Mouse (Mus musculus) lung, postnatal 25 days (tissue): ENCODE data around the gene Sh3glb2.

Experiments
- DNase-seq: peaks from one replicate; pipeline ENCODE4 v3.0.0; 2022; ENCODE audit warnings: low spot score

Gene Sh3glb2

DNA sequence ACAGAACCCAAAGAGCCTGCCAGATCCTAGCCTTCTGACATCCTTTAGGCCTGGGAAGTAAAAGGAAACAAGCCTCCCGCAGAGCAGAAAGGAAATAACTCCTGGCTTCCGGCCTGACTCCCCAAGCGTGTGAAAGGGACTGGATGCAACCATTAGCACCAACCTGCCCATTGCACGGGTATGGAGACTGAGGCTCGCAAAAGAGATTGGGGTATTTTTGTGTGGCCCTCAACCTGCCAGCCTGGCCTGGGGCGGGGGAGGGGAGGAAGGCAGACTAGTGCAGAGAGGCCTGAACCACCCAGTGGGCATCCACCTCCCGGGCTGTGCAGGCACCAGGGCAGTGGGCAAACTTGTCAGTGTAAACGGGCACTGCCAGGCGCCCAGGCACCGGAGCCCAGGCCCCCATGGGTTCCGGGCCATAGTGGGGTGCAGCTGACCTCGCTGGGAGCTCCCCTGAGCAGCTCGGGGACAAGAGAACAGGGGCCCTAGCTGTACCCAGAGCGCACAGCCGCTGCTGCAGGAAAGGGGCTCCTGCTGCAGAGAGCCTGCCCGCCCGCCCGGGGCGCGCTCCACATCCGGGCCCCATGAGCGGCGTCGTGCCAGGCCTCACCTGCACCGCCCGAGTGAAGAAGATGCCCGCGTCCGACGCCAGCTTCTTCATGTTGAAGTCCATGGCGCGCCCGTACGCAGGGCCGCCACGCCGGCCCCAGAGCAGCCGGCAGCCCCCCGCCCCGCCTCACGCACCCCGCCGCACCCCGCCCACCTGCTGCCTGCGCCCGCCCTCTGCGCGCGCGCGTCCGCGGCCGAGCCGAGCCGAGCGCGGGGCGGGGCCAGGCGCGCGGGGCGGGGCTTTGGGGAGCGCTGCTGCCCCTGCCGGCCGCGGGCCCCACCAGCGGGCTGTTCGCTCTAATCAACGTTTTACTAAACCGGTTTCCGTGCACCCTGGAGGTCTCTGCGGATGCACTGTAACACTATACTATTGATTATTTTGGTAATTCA is at the start of gene Sh3glb2:
Gene Sh3glb2 (minus strand): TSS at position 805 of the 999 bp plus-strand sequence.
- DNase-seq, result peak; percentile 75

DNA sequence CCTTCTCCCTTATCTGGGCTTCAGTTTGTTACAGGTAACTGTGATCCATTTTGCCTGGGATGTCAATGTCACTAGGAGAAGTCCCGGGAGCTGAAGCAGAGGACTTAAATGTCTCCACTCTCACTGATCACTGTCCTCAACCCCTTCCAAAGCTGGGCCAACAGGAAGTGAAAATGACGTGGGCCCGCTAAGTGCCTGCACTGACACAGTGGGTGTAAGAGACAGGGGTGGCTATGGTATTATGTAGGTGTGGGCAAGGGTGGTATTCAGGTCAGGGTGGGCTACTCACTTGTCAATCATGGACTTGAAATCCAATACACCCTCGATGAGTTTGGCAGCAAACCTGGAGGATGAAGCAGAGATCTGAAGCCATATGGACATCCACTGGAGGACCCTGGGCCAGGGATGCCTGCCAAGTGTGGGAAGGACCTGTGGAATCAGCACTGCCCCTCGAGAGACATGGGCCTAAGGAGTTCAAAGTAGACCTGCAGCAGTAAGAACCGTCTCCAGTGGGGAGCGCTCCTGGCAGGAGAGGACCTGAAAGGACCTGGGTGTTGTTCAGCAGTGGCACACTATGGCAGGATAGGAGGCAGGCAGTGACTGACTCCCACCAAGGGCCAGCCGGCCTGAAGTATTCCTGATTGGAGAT is 49.4 kb upstream of the Sh3glb2 start:
- DNase-seq, result no peak

DNA sequence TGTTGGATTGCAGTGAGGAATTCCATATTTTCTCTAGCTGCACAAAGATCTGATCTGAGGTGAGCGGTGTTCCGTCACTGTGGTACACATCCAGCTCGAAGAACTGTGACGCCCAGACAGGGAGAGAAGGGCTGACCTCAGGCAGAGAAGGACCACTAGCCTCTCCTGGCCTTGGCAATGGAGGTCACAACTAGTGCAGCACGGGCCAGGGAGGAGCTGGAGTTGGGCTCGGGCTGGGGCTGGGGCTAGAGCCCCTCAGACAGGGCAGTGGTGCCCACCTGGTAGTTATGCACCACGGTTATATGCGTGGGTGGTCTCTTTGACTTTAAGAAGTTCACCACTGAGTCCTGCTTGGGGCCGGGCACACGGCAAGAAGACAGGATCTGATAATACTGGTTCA is 48.6 kb upstream of the Sh3glb2 start:
- no peak for DNase-seq

GRCm38 (mm10) chr2:30407221-30407620 is 48.1 kb upstream of the Sh3glb2 start:
- no peak for DNase-seq

- DNase-seq, result no peak
Observed at GRCm38 (mm10) chr2:30403870-30404269, 44.7 kb upstream of the Sh3glb2 start.

DNA sequence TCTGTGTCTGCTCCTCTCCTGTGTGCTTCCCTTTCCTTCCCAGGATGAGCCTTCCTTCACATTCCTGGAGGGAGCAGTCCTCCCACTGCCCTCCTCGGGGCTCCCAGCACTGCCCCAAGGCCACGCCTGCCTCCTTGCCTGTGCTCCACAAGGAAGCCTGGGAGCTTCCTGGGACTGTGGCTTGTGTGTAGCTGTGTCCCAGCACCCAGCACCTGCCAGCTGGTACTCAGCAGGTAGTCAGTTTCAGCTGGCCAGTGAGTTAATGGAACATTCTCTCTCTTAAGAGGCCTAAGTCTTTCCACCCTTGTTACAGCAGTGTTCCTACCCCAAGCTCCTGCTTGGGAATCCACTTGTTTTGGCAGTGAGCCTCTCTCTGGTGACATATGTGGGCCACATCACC is 43.7 kb upstream of the Sh3glb2 start:
- DNase-seq, result no peak

- no peak for DNase-seq
Observed at GRCm38 (mm10) chr2:30402351-30402826, 43.3 kb upstream of the Sh3glb2 start.

- DNase-seq, result no peak
Observed at GRCm38 (mm10) chr2:30401581-30401980, 42.4 kb upstream of the Sh3glb2 start.

DNA sequence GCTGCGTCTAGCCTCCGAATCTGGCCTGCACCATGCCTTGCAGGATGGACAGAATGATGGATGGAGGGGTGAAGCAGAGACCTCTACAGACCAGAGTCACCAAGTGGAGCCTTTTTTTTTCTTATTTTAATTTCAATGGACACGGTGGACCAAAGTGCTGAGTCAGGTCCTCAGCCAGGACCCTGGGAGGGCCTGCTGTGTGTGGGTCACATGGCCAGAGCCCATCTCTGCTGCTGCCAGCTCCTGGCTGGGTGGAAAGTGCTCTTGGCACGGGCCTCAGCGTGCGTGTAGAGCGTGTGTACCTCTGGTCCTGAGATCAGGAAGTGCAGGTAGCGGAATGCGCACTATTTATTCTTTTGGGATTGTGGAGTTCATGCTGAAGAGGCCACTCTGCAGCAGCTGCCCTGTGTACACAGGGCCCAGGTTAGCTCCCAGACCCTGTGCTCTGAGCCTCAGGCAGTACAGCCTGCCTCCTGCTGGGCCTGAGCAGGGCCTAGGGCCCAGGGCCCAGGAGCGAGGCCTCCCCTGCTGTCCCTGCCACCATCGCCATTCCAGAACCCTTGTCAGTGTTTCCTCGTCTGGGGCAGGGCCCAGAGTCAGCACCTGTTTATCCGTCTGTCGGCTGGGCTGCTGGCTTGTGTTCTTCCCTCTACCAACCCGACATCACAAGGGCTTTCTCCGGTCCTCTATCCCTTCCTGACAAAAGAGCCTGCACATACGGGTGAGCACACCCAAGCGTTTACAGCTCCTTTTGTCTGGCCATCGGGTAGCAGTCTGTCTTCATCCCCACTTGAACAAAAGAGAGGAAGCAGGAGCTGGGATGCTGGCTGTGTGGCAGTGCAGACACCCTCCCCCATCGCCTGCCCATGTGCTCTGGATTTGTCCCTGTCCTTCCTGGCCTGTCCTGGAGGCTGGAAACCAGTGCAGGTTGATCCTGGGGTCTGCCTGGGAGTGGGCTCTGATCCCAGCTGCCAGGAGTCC is 40.3 kb upstream of the Sh3glb2 start:
- DNase-seq, result peak; percentile 81

- DNase-seq, result no peak
Observed at GRCm38 (mm10) chr2:30397986-30398512, 38.9 kb upstream of the Sh3glb2 start.

GRCm38 (mm10) chr2:30396246-30396645 is 37.1 kb upstream of the Sh3glb2 start:
- no peak for DNase-seq

DNA sequence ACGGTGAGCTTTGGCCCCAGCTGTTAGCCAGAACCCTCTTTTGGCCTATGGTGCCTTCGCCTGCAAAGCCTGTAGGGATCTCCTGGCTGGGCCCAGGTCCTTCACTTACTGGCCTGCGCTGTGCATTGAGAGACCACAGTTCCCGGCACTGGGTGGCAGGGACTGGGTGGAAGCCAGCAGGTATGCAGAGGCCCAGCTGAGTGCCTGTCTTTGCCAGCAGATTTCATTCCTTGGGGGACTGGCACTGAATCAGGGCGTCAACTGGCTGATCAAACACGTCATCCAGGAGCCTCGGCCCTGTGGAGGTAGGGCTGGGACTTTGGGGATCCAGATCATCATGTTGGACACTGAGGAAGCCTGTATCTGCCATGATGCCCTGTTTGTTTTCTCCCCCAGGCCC is 36.6 kb upstream of the Sh3glb2 start:
- DNase-seq, result peak; percentile 44

- no peak for DNase-seq
Observed at GRCm38 (mm10) chr2:30393370-30393656, 34.2 kb upstream of the Sh3glb2 start.

DNA sequence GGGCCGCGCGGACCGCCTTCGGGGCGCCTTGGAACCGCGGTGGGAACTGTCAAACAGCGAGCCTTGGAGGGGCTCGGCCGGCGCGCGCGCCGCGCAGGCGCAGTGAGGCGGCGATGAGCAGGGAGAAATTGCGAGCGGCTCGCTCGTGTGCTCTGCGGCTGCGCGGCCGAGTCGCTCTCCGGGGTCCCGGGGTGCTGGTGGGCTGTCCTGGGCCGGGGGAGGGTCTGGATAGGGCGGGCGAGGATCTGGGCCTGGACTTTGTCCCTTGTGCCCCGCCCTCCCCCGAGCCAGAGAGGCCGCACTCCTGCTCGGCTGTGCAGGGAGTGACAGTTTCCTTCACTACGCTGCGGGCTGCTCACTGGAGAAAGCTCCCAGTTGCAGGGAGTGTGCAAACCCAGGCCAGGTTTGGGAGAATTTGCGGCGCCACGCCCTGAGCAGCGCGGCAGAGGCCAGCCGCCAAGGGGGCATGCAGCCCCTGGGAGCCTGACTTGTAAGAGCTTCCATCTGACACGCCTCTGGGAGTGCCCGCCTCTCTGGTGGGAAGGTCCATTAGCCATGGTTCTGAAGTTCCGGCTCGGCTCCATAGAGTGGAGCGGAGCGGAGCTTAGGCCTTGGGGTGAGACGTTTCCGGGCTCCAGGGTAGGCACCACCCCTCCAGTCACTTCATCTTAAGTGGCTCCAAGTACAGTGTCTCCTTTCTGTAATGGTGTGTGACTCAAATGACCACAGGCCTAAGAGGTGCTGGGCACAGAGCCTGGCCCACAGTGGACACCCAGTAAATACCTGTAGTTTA is 33.6 kb upstream of the Sh3glb2 start:
- DNase-seq, result peak; percentile 91

DNA sequence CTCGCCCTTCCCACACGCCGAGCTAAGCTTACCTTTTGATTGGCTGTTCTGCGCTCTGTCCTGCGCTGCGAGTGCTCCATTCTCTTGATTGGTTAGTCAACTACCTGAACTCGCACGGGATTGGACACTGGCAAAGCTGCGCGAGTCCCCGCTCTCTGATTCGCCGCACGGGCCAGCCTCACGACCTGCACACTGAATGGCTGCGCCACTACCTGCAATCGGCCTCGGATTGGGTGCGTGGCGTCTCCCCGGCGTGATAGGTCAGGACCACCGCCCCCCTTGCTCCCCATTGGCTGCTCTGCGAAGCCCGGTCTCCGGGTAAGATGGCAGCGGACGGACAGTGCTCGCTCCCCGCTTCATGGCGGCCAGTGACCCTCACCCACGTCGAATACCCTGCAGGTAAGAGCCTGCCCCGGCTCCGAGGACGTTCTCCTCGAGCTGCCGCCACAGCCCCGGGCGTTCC is 33.0 kb upstream of the Sh3glb2 start, which contains the start of gene Dolpp1:
Gene Dolpp1 (plus strand): TSS at position 141 of the 463 bp plus-strand sequence.
- DNase-seq, result peak; percentile 98

- DNase-seq, result no peak
Observed at GRCm38 (mm10) chr2:30389000-30389399, 29.9 kb upstream of the Sh3glb2 start.

- no peak for DNase-seq
Observed at GRCm38 (mm10) chr2:30386913-30387312, 27.8 kb upstream of the Sh3glb2 start.

DNA sequence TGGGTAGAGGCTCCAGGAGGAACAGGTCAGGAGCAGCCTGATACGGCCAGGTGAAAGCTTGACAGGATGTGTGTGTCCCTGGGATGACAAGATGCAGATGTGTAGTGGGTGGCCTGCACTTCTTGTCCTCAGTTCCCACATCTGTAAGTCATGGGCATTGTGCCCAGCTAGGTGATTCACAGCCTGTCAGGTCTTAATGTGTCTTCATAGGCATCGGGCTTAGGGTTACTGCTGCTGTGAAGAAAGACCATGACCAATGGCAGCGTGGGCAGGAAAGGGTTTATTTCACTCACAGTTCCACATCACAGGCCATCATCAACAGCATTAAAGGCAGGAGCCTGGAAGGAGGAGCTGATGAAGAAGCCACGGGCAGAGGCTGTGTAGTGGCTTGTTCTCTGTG is 26.5 kb upstream of the Sh3glb2 start:
- DNase-seq, result no peak

DNA sequence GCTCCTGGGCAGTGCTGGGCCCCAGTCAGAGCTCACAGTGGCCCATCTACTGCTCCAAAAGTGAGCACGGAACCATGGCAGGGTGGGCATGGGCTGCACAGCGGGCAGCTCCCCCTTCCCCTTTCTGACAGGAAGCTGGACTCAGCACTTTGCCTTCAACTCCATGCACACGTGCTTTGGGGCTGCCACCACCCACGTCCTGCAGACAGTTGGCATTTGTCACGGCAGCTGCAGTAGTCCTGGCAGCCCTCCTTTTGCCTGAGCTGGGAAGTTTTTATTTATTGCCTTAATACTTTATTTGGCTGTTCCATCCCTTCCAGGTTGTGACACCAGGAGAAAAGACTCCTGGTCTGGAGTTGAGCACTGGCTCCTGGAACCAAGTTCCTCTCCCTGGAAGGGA is 25.7 kb upstream of the Sh3glb2 start:
- DNase-seq, result no peak

- no peak for DNase-seq
Observed at GRCm38 (mm10) chr2:30381377-30381725, 22.2 kb upstream of the Sh3glb2 start.
